Mouse (Mus musculus): Measurements from ENCODE around the gene Glis1. TPM values are rescaled to one million over a fixed set of nuclear protein-coding genes. Genes with fewer than 3 reads are reported as not detected.

The Glis1 gene
- total and polyA plus RNA-seq, 2 experiments from 2014 or later, result 0.11 TPM; not detected in 1

DNA sequence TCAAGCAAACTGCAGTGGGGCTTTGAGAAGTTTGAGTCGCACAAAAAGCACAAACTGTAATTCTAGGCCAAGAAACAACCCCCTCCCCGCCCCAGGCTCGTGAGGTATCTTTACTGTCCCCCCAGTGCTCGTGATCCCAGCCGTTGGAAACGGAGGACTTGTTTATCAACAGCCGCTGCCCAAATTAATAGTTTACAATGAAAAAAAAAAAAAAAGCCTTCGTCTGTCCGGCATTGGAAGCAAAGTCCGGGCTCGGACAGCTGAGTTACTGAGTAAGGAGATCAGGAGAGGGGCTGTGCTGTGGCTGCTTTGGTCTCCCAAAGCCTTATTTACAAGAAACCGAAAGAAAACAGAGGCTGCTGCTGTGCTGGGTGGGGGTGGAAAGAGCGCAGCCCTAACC lies 5.9 kb downstream of the Glis1 start:
- peaks cover 72% of the 10 kb centered on the region for H3K27me3 ChIP-seq (ENCODE audit: control insufficient read depth, insufficient read depth, low read length)
- H3K9me3 ChIP-seq (replicated peaks; ENCODE audit: control insufficient read depth, low read length), result no peaks in the 10 kb centered on the region; the same call in 1 of the 2 replicates
- H3K4me3 ChIP-seq (ENCODE audit: low read depth, low read length), result peak overlapping the region; percentile 35
- TF ChIP-seq CTCF (IDR thresholded peaks at IDR 0.05; ENCODE audit: low read depth) (no peak), EP300 (IDR thresholded peaks at IDR 0.05; ENCODE audit: low read depth) (no peak)
- DNase-seq (ENCODE audit: low spot score), result no peak
- 21% methylated on average over 13 of the region's 13 CpGs for WGBS
- H3K9ac ChIP-seq (replicated peaks; ENCODE audit: low read depth, low read length), result peak overlapping the region; percentile 37; the same call in 1 of the 2 replicates
- H3K27ac ChIP-seq (ENCODE audit: low read depth), result no peak overlapping the region
- no peak for ATAC-seq (ENCODE audit: insufficient read depth, low read depth)
- no peaks in the 10 kb centered on the region for H3K36me3 ChIP-seq (replicated peaks; ENCODE audit: control insufficient read depth, insufficient read depth, low read length)
- peak overlapping the region; percentile 55 for H3K4me2 ChIP-seq (ENCODE audit: low read depth, low read length)
- H3K4me1 ChIP-seq (ENCODE audit: control insufficient read depth, insufficient read depth), result 0 out of 2 replicates have a peak, but pooled peaks cover under 1% of the 10 kb centered on the region

DNA sequence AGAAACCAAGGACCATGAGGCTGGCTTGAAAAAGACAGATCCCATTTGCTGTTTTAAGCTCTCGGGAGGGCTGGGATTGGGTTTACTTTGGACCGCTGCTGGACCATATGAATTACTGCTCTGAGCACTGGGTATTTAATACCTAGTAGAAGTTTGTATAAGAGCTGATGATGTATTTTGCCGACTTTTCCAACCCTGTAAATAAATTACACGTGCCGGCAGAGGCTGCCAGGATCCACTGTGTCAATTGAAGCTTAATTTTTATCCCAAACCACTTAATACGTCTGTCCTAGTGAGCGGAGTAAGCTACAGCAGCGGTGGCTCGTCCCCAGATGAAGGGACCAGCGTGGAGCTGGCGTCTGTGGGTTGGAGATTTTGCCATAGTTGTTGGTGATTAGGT lies 7.9 kb downstream of the Glis1 start:
- no peak overlapping the region for H3K9ac ChIP-seq (replicated peaks; ENCODE audit: low read depth, low read length)
- no peak overlapping the region for H3K27ac ChIP-seq (ENCODE audit: low read depth)
- TF ChIP-seq CTCF (IDR thresholded peaks at IDR 0.05; ENCODE audit: low read depth) (no peak), EP300 (IDR thresholded peaks at IDR 0.05; ENCODE audit: low read depth) (no peak)
- H3K4me1 ChIP-seq (ENCODE audit: control insufficient read depth, insufficient read depth), result no peaks in the 10 kb centered on the region
- H3K36me3 ChIP-seq (replicated peaks; ENCODE audit: control insufficient read depth, insufficient read depth, low read length), result no peaks in the 10 kb centered on the region
- H3K4me3 ChIP-seq (ENCODE audit: low read depth, low read length), result no peak overlapping the region
- ATAC-seq (ENCODE audit: insufficient read depth, low read depth) (no peak), DNase-seq (ENCODE audit: low spot score) (no peak)
- H3K4me2 ChIP-seq (ENCODE audit: low read depth, low read length), result no peak overlapping the region
- H3K27me3 ChIP-seq (ENCODE audit: control insufficient read depth, insufficient read depth, low read length), result peaks cover 62% of the 10 kb centered on the region
- H3K9me3 ChIP-seq (replicated peaks; ENCODE audit: control insufficient read depth, low read length), result no peaks in the 10 kb centered on the region; the same call in 1 of the 2 replicates
- 74% methylated on average over 11 of the region's 11 CpGs for WGBS

DNA sequence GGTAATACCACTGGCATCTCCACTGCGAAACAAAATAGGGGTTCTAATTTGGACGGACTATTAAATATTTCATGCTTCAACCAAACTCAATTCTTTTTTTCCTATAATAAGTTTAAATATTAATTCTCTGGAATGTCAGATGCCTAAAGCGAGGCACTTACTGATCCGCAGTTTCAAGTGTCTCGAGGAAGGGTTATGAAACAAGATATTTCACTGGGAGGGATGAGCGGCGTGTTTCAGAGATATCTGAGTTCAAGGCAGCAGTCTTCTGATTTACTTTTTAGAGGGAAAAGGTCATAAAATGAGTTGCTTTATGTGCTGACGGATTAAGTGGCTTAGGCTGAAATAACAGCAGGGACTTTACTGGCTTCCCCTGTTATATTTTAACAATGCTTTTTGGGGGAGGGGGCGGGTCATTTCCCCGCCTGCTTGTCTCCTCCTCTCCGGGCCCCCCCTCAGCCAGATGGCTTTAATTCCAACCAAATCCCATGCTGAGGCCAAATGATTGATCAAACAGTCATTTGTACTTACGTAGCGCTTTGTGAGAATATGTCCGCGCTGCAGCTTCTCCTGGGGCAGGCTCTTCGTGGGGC lies 8.6 kb downstream of the Glis1 start:
- WGBS, result 72% methylated on average over 16 of the region's 16 CpGs

DNA sequence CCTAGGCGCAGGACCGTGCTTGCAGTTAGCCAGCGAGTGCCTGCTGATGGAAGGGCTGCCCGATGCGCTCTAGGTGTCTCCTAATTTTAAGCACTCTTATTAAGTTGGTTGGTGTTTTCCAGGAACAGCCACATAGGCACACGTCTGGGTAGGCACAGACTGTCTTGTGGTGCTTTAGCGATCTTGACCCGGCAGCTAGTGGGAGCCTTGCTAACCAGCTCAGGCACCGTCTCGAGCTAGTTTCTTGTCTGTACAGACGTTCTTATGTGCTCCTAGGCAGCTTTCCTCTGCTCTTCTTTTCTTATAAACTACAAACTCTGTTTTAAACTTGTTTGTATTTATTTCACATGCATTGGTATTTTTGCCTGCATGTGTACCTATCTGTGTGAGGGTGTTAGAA lies 9.2 kb downstream of the Glis1 start:
- Histone ChIP-seq H3K4me3 (ENCODE audit: low read depth, low read length) (no peak overlapping the region), H3K27me3 (ENCODE audit: control insufficient read depth, insufficient read depth, low read length) (peaks cover 49% of the 10 kb centered on the region), H3K36me3 (replicated peaks; ENCODE audit: control insufficient read depth, insufficient read depth, low read length) (no peaks in the 10 kb centered on the region), H3K4me1 (ENCODE audit: control insufficient read depth, insufficient read depth) (no peaks in the 10 kb centered on the region), H3K4me2 (ENCODE audit: low read depth, low read length) (no peak overlapping the region), H3K27ac (ENCODE audit: low read depth) (no peak overlapping the region), H3K9ac (replicated peaks; ENCODE audit: low read depth, low read length) (no peak overlapping the region), H3K9me3 (replicated peaks; ENCODE audit: control insufficient read depth, low read length) (no peaks in the 10 kb centered on the region; the same call in 1 of the 2 replicates)
- no peak for TF ChIP-seq CTCF (IDR thresholded peaks at IDR 0.05; ENCODE audit: low read depth)
- TF ChIP-seq EP300 (IDR thresholded peaks at IDR 0.05; ENCODE audit: low read depth), result no peak
- DNase-seq (ENCODE audit: low spot score) (no peak), ATAC-seq (ENCODE audit: insufficient read depth, low read depth) (no peak)
- 71% methylated on average over 11 of the region's 11 CpGs for WGBS

More for the DNA sequence above, 8.6 kb downstream of the Glis1 start:
- TF ChIP-seq CTCF (IDR thresholded peaks at IDR 0.05; ENCODE audit: low read depth) (no peak), EP300 (IDR thresholded peaks at IDR 0.05; ENCODE audit: low read depth) (no peak)
- H3K27ac ChIP-seq (ENCODE audit: low read depth), result no peak overlapping the region
- no peaks in the 10 kb centered on the region for H3K4me1 ChIP-seq (ENCODE audit: control insufficient read depth, insufficient read depth)
- ATAC-seq (ENCODE audit: insufficient read depth, low read depth), result no peak
- no peak overlapping the region for H3K4me3 ChIP-seq (ENCODE audit: low read depth, low read length)
- no peak overlapping the region for H3K9ac ChIP-seq (replicated peaks; ENCODE audit: low read depth, low read length)
- H3K4me2 ChIP-seq (ENCODE audit: low read depth, low read length), result no peak overlapping the region
- no peak for DNase-seq (ENCODE audit: low spot score)
- peaks cover 55% of the 10 kb centered on the region for H3K27me3 ChIP-seq (ENCODE audit: control insufficient read depth, insufficient read depth, low read length)
- H3K36me3 ChIP-seq (replicated peaks; ENCODE audit: control insufficient read depth, insufficient read depth, low read length), result no peaks in the 10 kb centered on the region
- no peaks in the 10 kb centered on the region; the same call in 1 of the 2 replicates for H3K9me3 ChIP-seq (replicated peaks; ENCODE audit: control insufficient read depth, low read length)

DNA sequence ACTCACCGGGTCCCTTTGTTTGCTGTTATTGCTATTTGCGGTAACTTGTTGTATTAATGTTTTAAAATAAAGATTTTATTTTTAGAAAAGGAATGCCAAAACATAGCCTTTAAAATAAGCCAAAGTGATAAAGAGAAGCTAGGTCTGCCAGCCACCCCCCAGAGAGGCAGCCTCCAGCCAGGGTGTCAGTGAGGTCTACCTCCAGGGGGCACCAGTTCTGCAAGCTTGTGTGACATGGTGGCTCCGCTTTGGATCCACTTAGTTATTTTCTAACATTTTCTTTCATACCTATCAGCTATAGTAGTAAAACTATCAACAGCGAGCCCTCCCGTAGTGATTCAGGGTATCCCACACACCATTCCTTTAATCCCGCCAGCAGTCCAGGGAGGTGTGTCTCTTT lies 14.1 kb downstream of the Glis1 start:
- no peak overlapping the region for H3K27ac ChIP-seq (ENCODE audit: low read depth)
- ATAC-seq (ENCODE audit: insufficient read depth, low read depth) (no peak), DNase-seq (ENCODE audit: low spot score) (no peak)
- TF ChIP-seq CTCF (IDR thresholded peaks at IDR 0.05; ENCODE audit: low read depth), result peak; percentile 31
- no peak for TF ChIP-seq EP300 (IDR thresholded peaks at IDR 0.05; ENCODE audit: low read depth)
- no peaks in the 10 kb centered on the region for H3K4me1 ChIP-seq (ENCODE audit: control insufficient read depth, insufficient read depth)
- H3K4me3 ChIP-seq (ENCODE audit: low read depth, low read length), result no peak overlapping the region
- no peaks in the 10 kb centered on the region; the same call in 1 of the 2 replicates for H3K9me3 ChIP-seq (replicated peaks; ENCODE audit: control insufficient read depth, low read length)
- H3K9ac ChIP-seq (replicated peaks; ENCODE audit: low read depth, low read length), result no peak overlapping the region
- no peak overlapping the region for H3K4me2 ChIP-seq (ENCODE audit: low read depth, low read length)
- WGBS, result 80% methylated on average over 6 of the region's 6 CpGs
- H3K36me3 ChIP-seq (replicated peaks; ENCODE audit: control insufficient read depth, insufficient read depth, low read length), result no peaks in the 10 kb centered on the region
- H3K27me3 ChIP-seq (ENCODE audit: control insufficient read depth, insufficient read depth, low read length), result peaks cover 19% of the 10 kb centered on the region; the same call in 1 of the 2 replicates

DNA sequence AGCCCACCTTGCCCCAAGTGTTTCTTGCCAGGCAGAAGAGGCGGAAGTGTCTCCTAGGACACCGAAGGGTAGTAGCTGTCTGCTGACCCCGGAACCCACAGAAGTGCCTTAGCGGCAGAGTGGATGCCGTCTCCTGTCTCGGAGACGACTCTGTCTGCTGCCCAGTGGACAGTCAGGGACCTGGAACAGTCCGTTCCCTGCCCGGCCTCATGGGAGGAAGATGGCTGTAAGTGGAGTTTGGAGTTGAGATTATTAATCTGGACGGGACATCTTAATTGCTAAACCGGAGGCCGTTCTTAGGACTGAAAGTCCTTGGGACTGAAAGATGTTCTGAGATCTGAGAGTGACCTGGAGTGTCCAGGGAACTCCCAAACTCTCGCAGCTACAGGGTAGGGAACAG lies 15.1 kb downstream of the Glis1 start:
- no peak overlapping the region for H3K9ac ChIP-seq (replicated peaks; ENCODE audit: low read depth, low read length)
- H3K4me3 ChIP-seq (ENCODE audit: low read depth, low read length), result no peak overlapping the region
- H3K27ac ChIP-seq (ENCODE audit: low read depth), result no peak overlapping the region
- TF ChIP-seq CTCF (IDR thresholded peaks at IDR 0.05; ENCODE audit: low read depth), result no peak
- no peak for DNase-seq (ENCODE audit: low spot score)
- peaks cover 13% of the 10 kb centered on the region; the same call in 1 of the 2 replicates for H3K27me3 ChIP-seq (ENCODE audit: control insufficient read depth, insufficient read depth, low read length)
- ATAC-seq (ENCODE audit: insufficient read depth, low read depth), result no peak
- no peak overlapping the region for H3K4me2 ChIP-seq (ENCODE audit: low read depth, low read length)
- no peaks in the 10 kb centered on the region for H3K36me3 ChIP-seq (replicated peaks; ENCODE audit: control insufficient read depth, insufficient read depth, low read length)
- 68% methylated on average over 13 of the region's 13 CpGs for WGBS
- H3K4me1 ChIP-seq (ENCODE audit: control insufficient read depth, insufficient read depth), result no peaks in the 10 kb centered on the region
- H3K9me3 ChIP-seq (replicated peaks; ENCODE audit: control insufficient read depth, low read length), result no peaks in the 10 kb centered on the region; the same call in 1 of the 2 replicates

Measured in heart, postnatal 0 days (tissue).